Mouse (Mus musculus): ENCODE results near the gene Cmss1.

DNA sequence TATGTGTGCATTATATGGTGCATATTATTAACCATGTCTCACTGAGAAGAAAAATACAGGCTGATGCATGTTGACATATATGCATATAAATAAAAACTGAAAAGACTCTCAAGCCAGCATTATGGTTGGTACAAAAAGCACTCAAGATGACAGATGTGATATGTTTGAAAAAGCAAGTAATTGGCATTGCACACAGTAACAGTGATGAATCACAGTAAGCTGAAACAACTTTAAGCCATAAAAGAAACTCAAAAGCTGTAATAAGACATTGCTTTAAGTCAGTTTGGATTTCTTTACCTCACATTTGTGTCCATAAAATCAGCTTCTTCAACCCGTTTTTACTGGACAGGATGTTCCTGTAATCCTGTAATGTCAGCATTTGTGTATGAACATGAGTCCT lies 41.9 kb downstream of the Cmss1 start:
- TF ChIP-seq CTCF (IDR thresholded peaks at IDR 0.05; ENCODE audit: borderline replicate concordance, extremely low read depth, insufficient read depth, insufficient read length) (no peak), POLR2A (IDR thresholded peaks at IDR 0.05; ENCODE audit: borderline replicate concordance, extremely low read depth, insufficient read depth, insufficient read length, poor library complexity, severe bottlenecking) (no peak)
